Mouse (Mus musculus): ENCODE results near the gene Podxl2. TPM values are rescaled to one million over a fixed set of nuclear protein-coding genes. Genes with fewer than 3 reads are reported as not detected.

Gene Podxl2
- polyA plus RNA-seq, 1 experiment from 2014 or later: 32.0 TPM

GRCm38 (mm10) chr6:88815489-88815888 is 59.4 kb downstream of the Podxl2 start:
- Histone ChIP-seq H3K9ac (ENCODE audit: low read depth, low read length) (no peak overlapping the region), H3K9me3 (ENCODE audit: control insufficient read depth, low read length) (no peaks in the 10 kb centered on the region), H3K27me3 (replicated peaks; ENCODE audit: control insufficient read depth, insufficient read depth, low read length) (no peaks in the 10 kb centered on the region), H3K27ac (ENCODE audit: low read length) (no peak overlapping the region), H3K36me3 (ENCODE audit: control insufficient read depth, insufficient read depth, low read length) (no peaks in the 10 kb centered on the region), H3K4me1 (ENCODE audit: control insufficient read depth, insufficient read depth, low read length) (peaks cover 3% of the 10 kb centered on the region), H3K4me3 (ENCODE audit: low read length) (no peak overlapping the region), H3K4me2 (ENCODE audit: low read depth, low read length) (no peak overlapping the region)
- 86% methylated on average over 3 of the region's 3 CpGs for WGBS
- no peak for ATAC-seq

GRCm38 (mm10) chr6:88815036-88815435 is 59.8 kb downstream of the Podxl2 start:
- H3K4me1 ChIP-seq (ENCODE audit: control insufficient read depth, insufficient read depth, low read length): peaks cover 6% of the 10 kb centered on the region
- H3K9me3 ChIP-seq (ENCODE audit: control insufficient read depth, low read length): no peaks in the 10 kb centered on the region
- H3K9ac ChIP-seq (ENCODE audit: low read depth, low read length): no peak overlapping the region
- H3K4me2 ChIP-seq (ENCODE audit: low read depth, low read length): no peak overlapping the region
- H3K4me3 ChIP-seq (ENCODE audit: low read length): no peak overlapping the region
- H3K27me3 ChIP-seq (replicated peaks; ENCODE audit: control insufficient read depth, insufficient read depth, low read length): no peaks in the 10 kb centered on the region
- no peaks in the 10 kb centered on the region for H3K36me3 ChIP-seq (ENCODE audit: control insufficient read depth, insufficient read depth, low read length)
- no peak overlapping the region for H3K27ac ChIP-seq (ENCODE audit: low read length)
- no peak for ATAC-seq
- 72% methylated on average over 3 of the region's 3 CpGs for WGBS

GRCm38 (mm10) chr6:88813832-88814231 is 61.0 kb downstream of the Podxl2 start:
- WGBS: 80% methylated on average over 10 of the region's 10 CpGs
- no peak overlapping the region for H3K27ac ChIP-seq (ENCODE audit: low read length)
- no peaks in the 10 kb centered on the region for H3K9me3 ChIP-seq (ENCODE audit: control insufficient read depth, low read length)
- H3K4me2 ChIP-seq (ENCODE audit: low read depth, low read length): no peak overlapping the region
- no peak overlapping the region for H3K9ac ChIP-seq (ENCODE audit: low read depth, low read length)
- peaks cover 13% of the 10 kb centered on the region for H3K4me1 ChIP-seq (ENCODE audit: control insufficient read depth, insufficient read depth, low read length)
- no peaks in the 10 kb centered on the region for H3K27me3 ChIP-seq (replicated peaks; ENCODE audit: control insufficient read depth, insufficient read depth, low read length)
- H3K4me3 ChIP-seq (ENCODE audit: low read length): no peak overlapping the region
- no peaks in the 10 kb centered on the region for H3K36me3 ChIP-seq (ENCODE audit: control insufficient read depth, insufficient read depth, low read length)
- no peak for ATAC-seq

- no peaks in the 10 kb centered on the region for H3K27me3 ChIP-seq (replicated peaks; ENCODE audit: control insufficient read depth, insufficient read depth, low read length)
- 79% methylated on average over 3 of the region's 3 CpGs for WGBS
- no peak overlapping the region for H3K4me2 ChIP-seq (ENCODE audit: low read depth, low read length)
- H3K9me3 ChIP-seq (ENCODE audit: control insufficient read depth, low read length): no peaks in the 10 kb centered on the region
- ATAC-seq: no peak
- H3K4me3 ChIP-seq (ENCODE audit: low read length): no peak overlapping the region
- H3K27ac ChIP-seq (ENCODE audit: low read length): no peak overlapping the region
- peaks cover 13% of the 10 kb centered on the region for H3K4me1 ChIP-seq (ENCODE audit: control insufficient read depth, insufficient read depth, low read length)
- no peak overlapping the region for H3K9ac ChIP-seq (ENCODE audit: low read depth, low read length)
- H3K36me3 ChIP-seq (ENCODE audit: control insufficient read depth, insufficient read depth, low read length): no peaks in the 10 kb centered on the region
Measured at GRCm38 (mm10) chr6:88812886-88813285, 62.0 kb downstream of the Podxl2 start.

GRCm38 (mm10) chr6:88811880-88812400 is 62.9 kb downstream of the Podxl2 start:
- H3K4me1 ChIP-seq (ENCODE audit: control insufficient read depth, insufficient read depth, low read length): peaks cover 13% of the 10 kb centered on the region
- WGBS: 49% methylated on average over 7 of the region's 7 CpGs
- H3K9ac ChIP-seq (ENCODE audit: low read depth, low read length): no peak overlapping the region
- ATAC-seq: peak; percentile 53
- H3K27me3 ChIP-seq (replicated peaks; ENCODE audit: control insufficient read depth, insufficient read depth, low read length): no peaks in the 10 kb centered on the region
- H3K27ac ChIP-seq (ENCODE audit: low read length): peak overlapping the region; percentile 35; the same call in 1 of the 2 replicates
- H3K9me3 ChIP-seq (ENCODE audit: control insufficient read depth, low read length): no peaks in the 10 kb centered on the region
- no peak overlapping the region for H3K4me2 ChIP-seq (ENCODE audit: low read depth, low read length)
- no peak overlapping the region for H3K4me3 ChIP-seq (ENCODE audit: low read length)
- H3K36me3 ChIP-seq (ENCODE audit: control insufficient read depth, insufficient read depth, low read length): no peaks in the 10 kb centered on the region

GRCm38 (mm10) chr6:88811396-88811795 is 63.4 kb downstream of the Podxl2 start:
- H3K9me3 ChIP-seq (ENCODE audit: control insufficient read depth, low read length): no peaks in the 10 kb centered on the region
- H3K27ac ChIP-seq (ENCODE audit: low read length): no peak overlapping the region
- no peaks in the 10 kb centered on the region for H3K36me3 ChIP-seq (ENCODE audit: control insufficient read depth, insufficient read depth, low read length)
- whole genome bisulfite sequencing: 34% methylated on average over 7 of the region's 7 CpGs
- peak overlapping the region; percentile 0; the same call in 1 of the 2 replicates for H3K9ac ChIP-seq (ENCODE audit: low read depth, low read length)
- H3K4me2 ChIP-seq (ENCODE audit: low read depth, low read length): no peak overlapping the region
- peaks cover 13% of the 10 kb centered on the region for H3K4me1 ChIP-seq (ENCODE audit: control insufficient read depth, insufficient read depth, low read length)
- H3K27me3 ChIP-seq (replicated peaks; ENCODE audit: control insufficient read depth, insufficient read depth, low read length): no peaks in the 10 kb centered on the region
- no peak overlapping the region for H3K4me3 ChIP-seq (ENCODE audit: low read length)
- no peak for ATAC-seq

GRCm38 (mm10) chr6:88810291-88810690 is 64.6 kb downstream of the Podxl2 start:
- no peak overlapping the region for H3K4me3 ChIP-seq (ENCODE audit: low read length)
- no peak overlapping the region for H3K4me2 ChIP-seq (ENCODE audit: low read depth, low read length)
- H3K9ac ChIP-seq (ENCODE audit: low read depth, low read length): no peak overlapping the region
- H3K27ac ChIP-seq (ENCODE audit: low read length): peak overlapping the region; percentile 5; the same call in 1 of the 2 replicates
- H3K36me3 ChIP-seq (ENCODE audit: control insufficient read depth, insufficient read depth, low read length): no peaks in the 10 kb centered on the region
- H3K9me3 ChIP-seq (ENCODE audit: control insufficient read depth, low read length): no peaks in the 10 kb centered on the region
- no peaks in the 10 kb centered on the region for H3K27me3 ChIP-seq (replicated peaks; ENCODE audit: control insufficient read depth, insufficient read depth, low read length)
- peak; percentile 22; the same call in 1 of the 2 replicates for ATAC-seq
- peaks cover 13% of the 10 kb centered on the region for H3K4me1 ChIP-seq (ENCODE audit: control insufficient read depth, insufficient read depth, low read length)
- 53% methylated on average over 3 of the region's 3 CpGs for WGBS

- no peaks in the 10 kb centered on the region for H3K9me3 ChIP-seq (ENCODE audit: control insufficient read depth, low read length)
- 54% methylated on average over 23 of the region's 23 CpGs for WGBS
- ATAC-seq: peak; percentile 39
- H3K4me1 ChIP-seq (ENCODE audit: control insufficient read depth, insufficient read depth, low read length): peaks cover 13% of the 10 kb centered on the region
- no peaks in the 10 kb centered on the region for H3K27me3 ChIP-seq (replicated peaks; ENCODE audit: control insufficient read depth, insufficient read depth, low read length)
- peak overlapping the region; percentile 5; the same call in 1 of the 2 replicates for H3K27ac ChIP-seq (ENCODE audit: low read length)
- H3K4me3 ChIP-seq (ENCODE audit: low read length): no peak overlapping the region
- H3K36me3 ChIP-seq (ENCODE audit: control insufficient read depth, insufficient read depth, low read length): no peaks in the 10 kb centered on the region
- H3K4me2 ChIP-seq (ENCODE audit: low read depth, low read length): no peak overlapping the region
- H3K9ac ChIP-seq (ENCODE audit: low read depth, low read length): no peak overlapping the region
Measured at GRCm38 (mm10) chr6:88809091-88810037, 65.5 kb downstream of the Podxl2 start.

- Histone ChIP-seq H3K27ac (ENCODE audit: low read length) (no peak overlapping the region), H3K4me1 (ENCODE audit: control insufficient read depth, insufficient read depth, low read length) (peaks cover 10% of the 10 kb centered on the region; the same call in 1 of the 2 replicates), H3K4me3 (ENCODE audit: low read length) (no peak overlapping the region), H3K36me3 (ENCODE audit: control insufficient read depth, insufficient read depth, low read length) (no peaks in the 10 kb centered on the region), H3K4me2 (ENCODE audit: low read depth, low read length) (no peak overlapping the region), H3K9ac (ENCODE audit: low read depth, low read length) (no peak overlapping the region), H3K9me3 (ENCODE audit: control insufficient read depth, low read length) (no peaks in the 10 kb centered on the region), H3K27me3 (replicated peaks; ENCODE audit: control insufficient read depth, insufficient read depth, low read length) (no peaks in the 10 kb centered on the region)
- no peak for ATAC-seq
- WGBS: 86% methylated on average over 17 of the region's 17 CpGs
Measured at GRCm38 (mm10) chr6:88804966-88805577, 69.8 kb downstream of the Podxl2 start.
